Mouse (Mus musculus) hindbrain, embryonic 16.5 days (tissue): ENCODE data around the gene Syce1. TPM values are rescaled to one million over a fixed set of nuclear protein-coding genes. Genes with fewer than 3 reads are reported as not detected.

Experiments
- ATAC-seq: fragments of 200-750 bp; cut with Nextera tagmentation; 2 replicates; pipeline ENCODE4 v1.8.0; 2017; ENCODE audit warnings: moderate TSS enrichment, moderate library complexity
- H3K27ac ChIP-seq: fragments of 300-500 bp; sonication (generic); 2 replicates; pipeline ENCODE4 v1.5.1; 2014; ENCODE audit warnings: low read depth, mild to moderate bottlenecking, control low read depth, low read length, moderate library complexity
- H3K27me3 ChIP-seq: fragments of 300-500 bp; sonication (generic); replicated peaks from 2 replicates; pipeline ENCODE4 v1.6.1; 2014; ENCODE audit warnings: low read length; ENCODE audit not compliant: control insufficient read depth, insufficient read depth
- H3K36me3 ChIP-seq: fragments of 300-500 bp; sonication (generic); 2 replicates; pipeline ENCODE4 v1.6.1; 2014; ENCODE audit warnings: mild to moderate bottlenecking, low read length, moderate library complexity, mixed read lengths; ENCODE audit not compliant: control insufficient read depth, insufficient read depth
- H3K4me1 ChIP-seq: fragments of 300-500 bp; sonication (generic); 2 replicates; pipeline ENCODE4 v1.6.1; 2014; ENCODE audit warnings: low read depth, low read length; ENCODE audit not compliant: control insufficient read depth, insufficient read depth
- H3K4me2 ChIP-seq: fragments of 300-500 bp; sonication (generic); 2 replicates; pipeline ENCODE4 v1.6.1; 2014; ENCODE audit warnings: mild to moderate bottlenecking, low read length, control low read depth, moderate library complexity
- H3K4me3 ChIP-seq: fragments of 300-500 bp; sonication (generic); 2 replicates; pipeline ENCODE4 v1.5.1; 2014; ENCODE audit warnings: mild to moderate bottlenecking, low read length, control low read depth, moderate library complexity
- H3K9ac ChIP-seq: fragments of 300-500 bp; sonication (generic); 2 replicates; pipeline ENCODE4 v1.6.1; 2014; ENCODE audit warnings: low read depth, mild to moderate bottlenecking, control low read depth, low read length, moderate library complexity
- H3K9me3 ChIP-seq: fragments of 300-500 bp; sonication (generic); 2 replicates; pipeline ENCODE4 v1.6.1; 2014; ENCODE audit warnings: mild to moderate bottlenecking, low read length, moderate library complexity; ENCODE audit not compliant: control insufficient read depth
- WGBS: fragments of 180-500 bp; shearing (Covaris S2); extraction: QIAGEN DNeasy Blood & Tissue Kit; methylation state at CpG from one replicate; pipeline ENCODE4 v1.1.7; 2014; 5-methylcytosine and 5-hydroxymethylcytosine counted together
- polyA plus RNA-seq: library from polyadenylated mRNA; unstranded; fragments of >200 nt; fragmentation: Nextera tagmentation; extraction: Ambion mirVana; gene quantifications from 2 replicates; pipeline ENCODE4 v1.2.1, GENCODE M21; 2015

Syce1 gene
- polyA plus RNA-seq, 1 experiment from 2014 or later, result 0.89 TPM

GRCm38 (mm10) chr7:140754556-140754955 is 33.1 kb downstream of the Syce1 start:
- Histone ChIP-seq H3K27me3 (no peaks in the 10 kb centered on the region), H3K4me1 (no peaks in the 10 kb centered on the region), H3K36me3 (no peaks in the 10 kb centered on the region), H3K4me2 (no peak overlapping the region), H3K9ac (no peak overlapping the region), H3K4me3 (no peak overlapping the region), H3K9me3 (peaks cover 9% of the 10 kb centered on the region; the same call in 1 of the 2 replicates), H3K27ac (no peak overlapping the region)
- no peak for ATAC-seq

GRCm38 (mm10) chr7:140748827-140749160 is 38.9 kb downstream of the Syce1 start:
- Histone ChIP-seq H3K36me3 (no peaks in the 10 kb centered on the region), H3K4me3 (no peak overlapping the region), H3K27me3 (no peaks in the 10 kb centered on the region), H3K9me3 (0 out of 2 replicates have a peak, but pooled peaks cover 3% of the 10 kb centered on the region), H3K4me1 (no peaks in the 10 kb centered on the region), H3K27ac (no peak overlapping the region), H3K9ac (no peak overlapping the region), H3K4me2 (no peak overlapping the region)
- WGBS, result 79% methylated on average over 3 of the region's 3 CpGs
- no peak for ATAC-seq

GRCm38 (mm10) chr7:140748116-140748826 is 39.4 kb downstream of the Syce1 start:
- WGBS, result 85% methylated on average over 6 of the region's 6 CpGs

DNA sequence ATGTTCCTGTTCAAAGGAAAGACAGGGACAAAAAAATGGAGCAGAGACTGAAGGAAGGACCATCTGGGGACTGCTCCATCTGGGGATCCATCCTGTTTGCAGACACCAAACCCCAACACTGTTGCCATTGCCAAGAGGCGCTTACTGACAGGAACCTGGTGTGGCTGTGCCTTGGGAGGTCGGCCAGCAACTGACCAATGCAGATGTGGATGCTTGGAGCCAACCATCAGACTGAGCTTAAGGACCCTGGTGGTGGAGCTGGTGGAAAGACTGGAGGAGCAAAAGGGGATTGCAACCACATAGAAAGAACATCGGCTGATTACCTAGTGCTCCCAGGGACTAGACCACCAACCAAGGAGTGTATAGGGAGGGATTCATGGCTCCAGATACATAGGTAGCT is 40.2 kb downstream of the Syce1 start:
- Histone ChIP-seq H3K4me1 (no peaks in the 10 kb centered on the region), H3K27me3 (no peaks in the 10 kb centered on the region), H3K9ac (no peak overlapping the region), H3K4me3 (no peak overlapping the region), H3K9me3 (no peaks in the 10 kb centered on the region), H3K27ac (no peak overlapping the region), H3K36me3 (no peaks in the 10 kb centered on the region), H3K4me2 (no peak overlapping the region)
- no peak for ATAC-seq
- 87% methylated on average over 3 of the region's 3 CpGs for WGBS

More at GRCm38 (mm10) chr7:140748116-140748826, 39.4 kb downstream of the Syce1 start:
- no peaks in the 10 kb centered on the region for H3K27me3 ChIP-seq
- H3K9me3 ChIP-seq, result no peaks in the 10 kb centered on the region
- H3K27ac ChIP-seq, result no peak overlapping the region
- no peak overlapping the region for H3K4me3 ChIP-seq
- ATAC-seq, result no peak
- no peaks in the 10 kb centered on the region for H3K4me1 ChIP-seq
- H3K9ac ChIP-seq, result no peak overlapping the region
- no peaks in the 10 kb centered on the region for H3K36me3 ChIP-seq
- H3K4me2 ChIP-seq, result no peak overlapping the region

DNA sequence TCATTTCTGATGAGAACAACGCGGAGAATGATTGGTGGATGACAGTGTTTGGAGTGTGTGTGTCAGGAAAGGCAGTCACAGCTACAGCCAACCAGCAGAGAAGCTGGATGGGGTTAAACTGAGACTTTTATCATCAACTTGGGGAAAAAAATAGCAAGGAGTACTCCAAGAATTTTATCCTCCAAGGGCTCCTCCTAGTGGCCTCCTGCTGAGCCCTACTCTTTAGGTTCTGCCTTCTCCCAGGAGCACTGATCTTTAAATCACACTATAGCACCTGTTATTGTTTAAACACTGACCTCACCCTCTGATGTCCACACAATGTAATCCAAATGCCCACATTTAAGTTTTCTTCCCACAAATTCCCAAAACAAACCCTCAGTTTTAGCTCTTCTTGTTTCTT is 54.5 kb downstream of the Syce1 start:
- WGBS, result 72% methylated on average over 2 of the region's 2 CpGs
- Histone ChIP-seq H3K9ac (no peak overlapping the region), H3K9me3 (no peaks in the 10 kb centered on the region), H3K27ac (no peak overlapping the region), H3K4me3 (no peak overlapping the region), H3K4me1 (no peaks in the 10 kb centered on the region), H3K36me3 (no peaks in the 10 kb centered on the region), H3K27me3 (no peaks in the 10 kb centered on the region), H3K4me2 (no peak overlapping the region)
- no peak for ATAC-seq

Other genes with a start within 250 kb of the Syce1 start
- not detected in 2 replicates for gene Olfr538, start 220.0 kb downstream of the Syce1 start, polyA plus RNA-seq
- 0.05 TPM in 1 of 2 replicates, not detected in the other for gene Olfr46, start 186.6 kb downstream of the Syce1 start, polyA plus RNA-seq
- not detected in 2 replicates for gene Olfr61, start 158.9 kb downstream of the Syce1 start, polyA plus RNA-seq
- not detected in 2 replicates for gene Olfr53, start 141.4 kb downstream of the Syce1 start, polyA plus RNA-seq
- 0.05 TPM in 1 of 2 replicates, not detected in the other for gene Olfr539, start 127.9 kb downstream of the Syce1 start, polyA plus RNA-seq
- gene Olfr45, start 105.9 kb downstream of the Syce1 start, polyA plus RNA-seq, result not detected in 2 replicates
- gene Olfr541, start 90.6 kb downstream of the Syce1 start, polyA plus RNA-seq, result not detected in 2 replicates
- gene Cyp2e1, start 24.1 kb downstream of the Syce1 start, polyA plus RNA-seq, result not detected in 2 replicates
- gene Zfp941, start 34.3 kb upstream of the Syce1 start, polyA plus RNA-seq, result 28.8 and 32.3 TPM in 2 replicates
- gene Urah, start 47.2 kb upstream of the Syce1 start, polyA plus RNA-seq, result not detected in 2 replicates
- not detected in 2 replicates for gene Scgb1c1, start 57.7 kb upstream of the Syce1 start, polyA plus RNA-seq
- 0.21 and 0.29 TPM in 2 replicates for gene Odf3, start 60.0 kb upstream of the Syce1 start, polyA plus RNA-seq
- gene Gm45785, start 68.5 kb upstream of the Syce1 start, polyA plus RNA-seq, result 0.19 TPM in 1 of 2 replicates, not detected in the other
- gene Ric8a, start 69.1 kb upstream of the Syce1 start, polyA plus RNA-seq, result 110 and 112 TPM in 2 replicates
- gene Bet1l, start 69.7 kb upstream of the Syce1 start, polyA plus RNA-seq, result 37.5 and 47.5 TPM in 2 replicates
- 259 and 260 TPM in 2 replicates for gene Psmd13, start 94.1 kb upstream of the Syce1 start, polyA plus RNA-seq
- gene Sirt3, start 94.5 kb upstream of the Syce1 start, polyA plus RNA-seq, result 60.8 and 70.6 TPM in 2 replicates
- 2.0 TPM in 1 of 2 replicates, not detected in the other for gene Cox8b, start 112.6 kb upstream of the Syce1 start, polyA plus RNA-seq
- 0.65 and 0.75 TPM in 2 replicates for gene Nlrp6, start 133.1 kb upstream of the Syce1 start, polyA plus RNA-seq
- gene Pgghg, start 153.5 kb upstream of the Syce1 start, polyA plus RNA-seq, result 8.3 and 10.4 TPM in 2 replicates
- gene Ifitm5, start 162.4 kb upstream of the Syce1 start, polyA plus RNA-seq, result 0.49 and 1.7 TPM in 2 replicates
- not detected in 2 replicates for gene Gm45717, start 168.1 kb upstream of the Syce1 start, polyA plus RNA-seq
- gene Ifitm2, start 168.1 kb upstream of the Syce1 start, polyA plus RNA-seq, result 182 and 202 TPM in 2 replicates
- gene Ifitm1, start 179.4 kb upstream of the Syce1 start, polyA plus RNA-seq, result 15.2 and 19.4 TPM in 2 replicates
- 41.2 and 43.1 TPM in 2 replicates for gene Ifitm3, start 222.9 kb upstream of the Syce1 start, polyA plus RNA-seq
- 0.83 and 1.3 TPM in 2 replicates for gene Ifitm6, start 230.1 kb upstream of the Syce1 start, polyA plus RNA-seq
- gene Gm17387, start 241.3 kb upstream of the Syce1 start, polyA plus RNA-seq, result not detected in 2 replicates